Mouse (Mus musculus) gastrocnemius, postnatal 36 days (tissue): ENCODE results near the gene Mrtfb. TPM values are rescaled to one million over a fixed set of nuclear protein-coding genes. Genes with fewer than 3 reads are reported as not detected.
"Not testable (repeated sequence)": the region's sequence is repeated elsewhere in the genome, so short reads cannot be mapped to it uniquely, and the experiment has no call there.

Experiments used
- DNase-seq, 2 experiments: peaks; one replicate each; pipeline ENCODE4 v3.0.0; 2022
- intact Hi-C: fragments of 180-260 bp; cut with DNase I; formaldehyde crosslinking; loops from one replicate; pipeline ENCODE4 v1.15.1; 2025
- total RNA-seq, 2 experiments: library from RNA; stranded (reverse); gene quantifications; 2 replicates each; pipeline ENCODE4 v1.2.3; 2021

Mrtfb gene
- total RNA-seq, 2 experiments from 2014 or later = 19.9 to 26.6 TPM

- intact Hi-C loops = no loop called here
Measured at GRCm38 (mm10) chr16:13266312-13266711, 10.0 kb downstream of the Mrtfb start.

DNA sequence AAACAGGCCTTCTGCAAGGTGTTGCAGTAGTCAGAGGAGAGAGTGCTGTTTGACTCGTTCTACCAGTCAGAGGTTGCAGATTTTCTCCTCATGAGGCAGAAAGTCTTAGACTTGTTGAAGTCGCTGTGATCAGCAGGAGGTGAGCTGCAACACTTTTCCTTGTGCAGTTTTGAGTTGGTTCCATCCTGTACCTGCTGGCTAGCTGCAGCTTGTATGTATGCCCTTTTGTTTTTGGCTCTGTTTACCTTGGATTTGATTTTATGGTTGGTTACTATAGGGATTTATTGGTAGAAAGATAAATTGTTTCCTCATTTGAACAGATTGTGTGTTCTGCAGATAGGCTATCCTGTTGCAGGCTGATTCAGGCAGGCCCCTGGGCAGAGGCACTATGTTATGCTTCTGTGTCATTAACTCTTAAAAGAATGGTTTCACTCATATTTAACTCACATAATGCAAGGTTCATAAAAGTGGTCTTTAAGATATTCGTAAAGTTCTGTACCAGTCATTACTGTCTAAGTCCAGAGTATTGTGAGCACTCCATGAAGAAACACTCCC lies 11.1 kb downstream of the Mrtfb start:
- no peak for DNase-seq
- intact Hi-C loops = no loop called here

More at GRCm38 (mm10) chr16:13266312-13266711, 10.0 kb downstream of the Mrtfb start:
- DNase-seq = no peak

- no peak for DNase-seq
- intact Hi-C loops = no loop called here
Measured at GRCm38 (mm10) chr16:13269426-13269825, 13.1 kb downstream of the Mrtfb start.

DNA sequence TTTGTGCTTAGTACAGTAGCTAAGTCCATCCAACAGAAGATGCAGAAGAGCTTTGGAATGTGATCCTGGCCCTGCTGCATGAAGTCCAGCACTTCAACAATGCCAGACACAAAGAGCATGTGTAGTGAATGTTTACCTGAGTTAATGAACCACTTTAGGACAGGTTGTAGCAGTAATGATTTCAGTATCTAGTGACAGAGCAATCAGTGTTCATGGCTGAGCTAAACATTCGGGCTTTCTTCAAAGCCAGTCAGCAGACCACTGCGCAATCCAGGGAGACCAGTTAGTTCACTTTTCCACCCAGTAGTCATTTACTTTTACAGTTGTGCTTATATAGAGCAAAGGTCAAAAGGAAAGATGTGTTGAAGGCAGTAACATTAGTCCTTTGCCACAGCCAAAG lies 20.0 kb downstream of the Mrtfb start:
- intact Hi-C loops = no loop called here
- DNase-seq = no peak

DNA sequence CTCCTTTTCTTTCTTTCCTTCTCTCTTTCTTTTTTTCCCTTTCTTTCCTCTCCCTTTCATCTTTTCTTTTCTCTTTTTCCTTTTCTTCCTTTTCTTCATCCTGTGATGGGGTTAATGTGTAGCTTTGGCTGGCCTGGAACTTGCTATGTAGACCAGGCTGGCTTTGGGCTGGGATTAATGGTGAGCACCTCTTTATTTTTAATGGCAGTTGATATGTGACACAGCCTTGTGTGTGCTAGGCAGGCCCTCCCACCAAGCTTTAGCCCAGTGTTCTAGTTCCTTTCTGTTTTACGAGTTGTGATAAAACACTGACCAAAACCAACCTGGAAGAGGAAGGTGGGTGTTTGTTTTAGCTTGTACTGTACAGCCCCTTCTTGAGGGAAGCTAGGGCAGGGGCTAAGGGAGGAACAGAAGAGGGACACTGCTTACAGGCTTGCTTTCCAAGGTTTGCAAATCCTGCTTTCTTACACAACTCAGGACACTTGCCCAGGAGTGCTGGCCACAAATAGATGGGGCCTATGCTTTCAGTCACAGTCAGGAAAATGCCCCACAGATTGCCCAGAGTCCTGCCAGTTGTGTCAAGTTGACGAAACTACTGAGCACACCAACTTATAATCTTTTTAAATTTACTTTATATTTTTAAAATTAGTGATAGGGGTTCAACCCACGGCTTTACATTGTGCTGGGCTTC lies 20.6 kb downstream of the Mrtfb start:
- intact Hi-C loops = no loop called here
- DNase-seq = no peak

DNA sequence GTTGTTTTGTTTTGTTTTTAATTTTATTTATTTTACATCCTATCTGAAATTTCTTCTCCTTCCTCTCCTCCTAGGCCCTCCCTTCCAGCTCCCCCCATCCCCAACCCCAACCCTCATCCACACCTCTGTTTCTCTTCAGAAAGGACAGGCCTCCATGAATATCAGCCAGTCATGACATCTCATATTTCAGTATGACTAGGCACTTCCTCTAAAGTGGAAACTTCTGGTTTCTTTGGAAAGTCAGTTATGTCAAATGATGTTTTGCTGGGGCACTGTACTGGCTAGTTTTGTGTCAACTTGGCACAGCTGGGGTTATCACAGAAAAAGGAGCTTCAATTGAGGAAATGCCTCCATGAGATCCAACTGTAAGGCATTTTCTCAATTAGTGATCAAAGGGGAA lies 30.1 kb downstream of the Mrtfb start:
- intact Hi-C loops, DNase-seq: not testable (repeated sequence)

GRCm38 (mm10) chr16:13297860-13298259 lies 41.6 kb downstream of the Mrtfb start:
- DNase-seq = no peak
- intact Hi-C loops = no loop called here

- intact Hi-C loops = no loop called here
- no peak for DNase-seq
Measured at GRCm38 (mm10) chr16:13298991-13299390, 42.7 kb downstream of the Mrtfb start.

DNA sequence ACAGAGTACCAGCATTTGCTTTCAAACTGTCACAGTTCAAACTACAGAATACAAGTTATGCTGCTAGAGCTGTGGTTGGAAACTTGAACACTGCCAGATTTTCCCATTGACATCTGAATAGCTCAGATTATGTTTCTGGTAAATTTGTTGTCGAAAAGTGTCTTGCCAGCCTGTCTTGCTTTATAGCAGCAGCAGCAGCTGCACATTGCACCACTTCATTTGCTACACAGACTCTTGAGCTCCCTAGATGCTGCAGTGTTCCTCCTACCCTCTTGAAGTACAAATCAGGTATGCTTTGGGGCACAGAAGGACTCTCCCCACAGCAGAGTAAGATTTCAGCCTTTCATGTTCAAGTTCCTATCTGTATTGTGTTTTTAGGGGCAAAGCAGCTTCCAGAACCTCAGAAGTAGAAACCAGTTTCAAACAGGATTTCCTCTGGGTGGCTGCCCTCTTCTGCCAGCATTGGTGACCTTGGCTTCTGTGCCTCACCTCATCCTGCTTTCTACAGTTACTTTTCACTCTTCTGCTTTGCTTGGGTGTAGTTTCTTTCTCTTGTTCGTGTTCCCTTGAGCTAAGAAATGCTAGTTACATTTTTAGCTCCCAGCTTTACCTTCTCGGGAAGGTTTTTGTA lies 49.9 kb downstream of the Mrtfb start:
- intact Hi-C loops = no loop called here
- no peak for DNase-seq

DNA sequence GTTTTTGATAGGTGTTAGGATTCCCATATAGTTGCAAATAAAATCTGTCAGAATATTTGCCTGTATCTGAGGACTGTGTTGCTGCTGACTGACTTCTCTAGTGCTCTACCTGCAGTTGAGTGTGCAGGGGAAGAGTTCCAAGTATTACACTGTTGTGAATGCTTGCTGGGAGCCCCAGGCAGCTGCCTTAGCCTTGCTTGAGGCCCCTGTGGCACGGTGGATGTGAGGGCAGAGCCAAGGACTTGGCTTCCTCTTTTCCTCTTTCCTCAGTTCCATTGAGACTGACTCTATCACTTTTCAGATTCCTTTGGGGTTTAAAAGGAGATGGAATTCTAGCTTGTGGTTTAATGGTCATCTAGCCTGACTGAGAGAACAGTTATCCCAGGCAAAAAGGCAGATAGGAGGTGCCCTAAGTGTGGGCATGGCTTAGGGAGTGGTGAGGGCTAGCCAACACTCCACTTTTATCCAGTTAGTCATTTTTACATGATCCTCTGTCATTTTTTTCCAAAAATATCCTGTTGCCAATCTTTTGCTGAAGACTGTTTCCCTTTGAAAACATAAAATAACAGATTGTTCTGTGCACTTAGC lies 53.9 kb downstream of the Mrtfb start:
- intact Hi-C loops = no loop called here
- no peak for DNase-seq

- intact Hi-C loops = no loop called here
- no peak for DNase-seq
Measured at GRCm38 (mm10) chr16:13311374-13311773, 55.1 kb downstream of the Mrtfb start.

GRCm38 (mm10) chr16:13313096-13313719 lies 56.9 kb downstream of the Mrtfb start:
- DNase-seq = no peak
- intact Hi-C loops = no loop called here

GRCm38 (mm10) chr16:13323751-13324150 lies 67.5 kb downstream of the Mrtfb start:
- intact Hi-C loops = no loop called here
- no peak for DNase-seq

- intact Hi-C loops = no loop called here
Measured at GRCm38 (mm10) chr16:13326622-13327021, 70.3 kb downstream of the Mrtfb start.

GRCm38 (mm10) chr16:13328646-13329045 lies 72.4 kb downstream of the Mrtfb start:
- no peak for DNase-seq
- intact Hi-C loops = no loop called here

More at GRCm38 (mm10) chr16:13326622-13327021, 70.3 kb downstream of the Mrtfb start:
- no peak for DNase-seq

DNA sequence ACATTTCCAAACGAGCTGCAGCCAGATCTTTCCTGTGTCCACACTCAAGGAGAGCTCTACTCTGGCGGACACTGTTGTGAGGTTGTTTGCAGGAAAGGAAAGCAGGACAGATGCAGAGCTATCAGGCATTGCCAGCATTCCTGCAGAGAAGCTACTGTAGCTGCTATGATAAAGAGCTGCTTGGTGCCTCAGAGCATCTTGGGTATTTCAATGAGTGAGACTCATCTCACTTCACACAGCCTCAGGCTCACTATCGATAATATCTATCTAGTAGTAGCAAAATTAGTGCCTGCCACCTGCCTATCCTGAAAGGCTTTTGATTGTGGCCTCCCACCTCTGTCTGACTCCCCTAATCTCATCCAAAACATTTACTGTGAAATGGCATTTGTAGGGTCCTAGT lies 73.4 kb downstream of the Mrtfb start:
- intact Hi-C loops = no loop called here
- no peak for DNase-seq

GRCm38 (mm10) chr16:13330221-13330659 lies 74.0 kb downstream of the Mrtfb start:
- no peak for DNase-seq
- intact Hi-C loops = no loop called here

- DNase-seq = no peak
- intact Hi-C loops = no loop called here
Measured at GRCm38 (mm10) chr16:13331898-13332297, 75.6 kb downstream of the Mrtfb start.

DNA sequence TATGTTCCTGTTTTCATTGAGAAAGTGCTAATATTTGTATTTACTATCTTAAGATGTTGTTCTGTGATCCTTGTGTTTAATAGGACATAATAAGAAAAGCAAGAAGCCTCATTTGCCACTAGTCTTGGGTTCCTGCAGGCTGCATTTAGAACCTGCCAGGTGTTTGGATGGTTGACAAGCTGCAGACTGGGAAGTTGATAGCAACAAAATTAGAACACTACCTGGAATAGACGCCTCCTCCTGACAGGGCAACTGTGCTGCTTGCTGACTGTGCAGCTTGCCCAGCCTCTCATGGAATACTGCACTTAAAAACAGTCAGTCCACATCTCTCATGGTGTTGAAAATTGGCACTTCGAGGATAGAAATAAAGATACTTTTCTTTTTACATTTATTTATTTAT lies 76.3 kb downstream of the Mrtfb start:
- DNase-seq = no peak
- intact Hi-C loops = no loop called here

GRCm38 (mm10) chr16:13333781-13334341 lies 77.6 kb downstream of the Mrtfb start:
- intact Hi-C loops = no loop called here
- no peak for DNase-seq
